Mouse (Mus musculus) bone marrow, adult 2 months (tissue): ENCODE results near the gene Fbxl21. TPM values are rescaled to one million over a fixed set of nuclear protein-coding genes. Genes with fewer than 3 reads are reported as not detected.

Experiments used
- H3K27ac ChIP-seq: fragments of 200-500 bp; 2 replicates; pipeline ENCODE4 v1.5.1; 2012; ENCODE audit warnings: low read depth, mild to moderate bottlenecking, control low read depth, inconsistent platforms, low read length; ENCODE audit not compliant: control insufficient read depth, poor library complexity, insufficient read depth
- H3K4me1 ChIP-seq: fragments of 200-500 bp; 2 replicates; pipeline ENCODE4 v1.6.1; 2011; ENCODE audit warnings: low read length; ENCODE audit not compliant: control insufficient read depth, insufficient read depth
- H3K4me3 ChIP-seq: fragments of 200-500 bp; replicated peaks from 2 replicates; pipeline ENCODE3; 2011; ENCODE audit warnings: mild to moderate bottlenecking, low read depth, low read length, control low read depth; ENCODE audit not compliant: control insufficient read depth
- CTCF ChIP-seq: fragments of 200-500 bp; IDR thresholded peaks from 2 replicates; pipeline ENCODE4 v1.5.1; 2011; ENCODE audit warnings: low read length, control low read depth; ENCODE audit not compliant: control insufficient read depth, insufficient read depth
- POLR2A ChIP-seq: fragments of 200-500 bp; IDR thresholded peaks from 2 replicates; pipeline ENCODE4 v1.6.1; 2011; ENCODE audit warnings: low read depth, mild to moderate bottlenecking, control low read depth, low read length, borderline replicate concordance; ENCODE audit not compliant: control insufficient read depth
- WGBS: fragments of 180-500 bp; shearing (Covaris S2); methylation state at CpG from one replicate; pipeline ENCODE4 v1.1.7; 2018; 5-methylcytosine and 5-hydroxymethylcytosine counted together
- polyA plus RNA-seq: library from polyadenylated mRNA; stranded (reverse); fragments of >200 nt; gene quantifications from 2 replicates; pipeline ENCODE4 v1.2.4, GENCODE M21; 2011; ENCODE audit warnings: low replicate concordance; ENCODE audit not compliant: missing spikeins, insufficient read depth, insufficient read length

Gene Fbxl21
- polyA plus RNA-seq, 1 experiment: not detected

DNA sequence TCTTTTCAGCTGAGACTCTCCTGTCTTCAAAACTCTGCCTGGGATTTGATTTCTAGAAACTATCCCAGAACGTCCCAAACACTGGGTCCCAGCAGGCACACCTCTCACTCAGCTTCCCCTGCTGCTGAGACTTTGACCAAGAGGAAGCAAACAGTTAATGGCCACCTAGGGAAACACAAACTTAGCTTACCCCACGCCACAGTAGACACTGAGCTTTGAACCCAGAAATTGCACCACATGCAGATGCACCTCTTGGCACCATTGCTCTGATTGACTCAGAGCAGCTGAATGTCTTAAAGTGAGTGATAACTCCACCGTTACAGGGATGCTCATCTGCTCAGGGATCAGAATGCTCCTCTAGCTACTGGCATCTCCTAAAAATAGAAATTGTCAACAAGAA is 36.5 kb downstream of the Fbxl21 start:
- Histone ChIP-seq H3K27ac (no peak overlapping the region), H3K4me3 (no peak overlapping the region), H3K4me1 (no peaks in the 10 kb centered on the region)
- 50% methylated on average over 3 of the region's 3 CpGs for WGBS
- TF ChIP-seq POLR2A: no peak
- no peak for TF ChIP-seq CTCF

DNA sequence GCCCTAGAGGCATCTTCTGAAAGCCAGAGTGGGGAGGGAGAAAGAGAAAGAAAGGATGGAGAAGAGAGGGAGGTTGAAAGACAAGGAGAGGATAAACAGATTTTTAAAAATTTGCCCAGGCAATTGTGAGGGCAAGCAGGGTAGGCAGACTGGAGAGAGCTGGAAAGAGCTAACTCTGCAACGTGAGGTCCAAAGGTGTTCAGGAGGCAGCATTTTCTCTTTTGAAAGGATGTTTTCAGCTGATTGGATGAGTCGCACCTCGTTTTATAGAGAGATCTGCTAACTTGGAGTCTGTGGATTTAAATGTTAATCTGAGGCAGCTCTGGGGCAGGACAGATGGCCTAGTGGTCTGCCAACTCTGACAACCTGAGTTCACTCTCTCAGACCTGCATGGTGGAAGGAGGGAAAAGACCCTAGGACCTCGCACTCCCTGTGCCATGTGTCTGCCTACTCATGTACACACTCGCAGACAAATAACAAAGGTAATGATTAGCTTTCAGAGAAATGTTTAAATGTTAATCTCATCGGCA is 37.6 kb downstream of the Fbxl21 start:
- H3K4me1 ChIP-seq: no peaks in the 10 kb centered on the region
- no peak overlapping the region for H3K27ac ChIP-seq
- TF ChIP-seq CTCF: no peak
- TF ChIP-seq POLR2A: no peak
- 74% methylated on average over 6 of the region's 6 CpGs for WGBS
- no peak overlapping the region for H3K4me3 ChIP-seq

- 81% methylated on average over 8 of the region's 8 CpGs for WGBS
- TF ChIP-seq CTCF: no peak
- TF ChIP-seq POLR2A: no peak
- H3K27ac ChIP-seq: no peak overlapping the region
Measured at GRCm38 (mm10) chr13:56561129-56561528, 38.9 kb downstream of the Fbxl21 start.

GRCm38 (mm10) chr13:56563075-56563474 is 40.8 kb downstream of the Fbxl21 start:
- no peak overlapping the region for H3K27ac ChIP-seq
- WGBS: 25% methylated on average over 6 of the region's 6 CpGs
- TF ChIP-seq CTCF (peak; percentile 54), POLR2A (no peak)
- no peak overlapping the region for H3K4me3 ChIP-seq
- no peaks in the 10 kb centered on the region for H3K4me1 ChIP-seq

More at GRCm38 (mm10) chr13:56561129-56561528, 38.9 kb downstream of the Fbxl21 start:
- H3K4me3 ChIP-seq: no peak overlapping the region
- no peaks in the 10 kb centered on the region for H3K4me1 ChIP-seq

GRCm38 (mm10) chr13:56566336-56566735 is 44.1 kb downstream of the Fbxl21 start:
- WGBS: 88% methylated on average over 10 of the region's 10 CpGs
- H3K4me1 ChIP-seq: no peaks in the 10 kb centered on the region
- no peak for TF ChIP-seq POLR2A

DNA sequence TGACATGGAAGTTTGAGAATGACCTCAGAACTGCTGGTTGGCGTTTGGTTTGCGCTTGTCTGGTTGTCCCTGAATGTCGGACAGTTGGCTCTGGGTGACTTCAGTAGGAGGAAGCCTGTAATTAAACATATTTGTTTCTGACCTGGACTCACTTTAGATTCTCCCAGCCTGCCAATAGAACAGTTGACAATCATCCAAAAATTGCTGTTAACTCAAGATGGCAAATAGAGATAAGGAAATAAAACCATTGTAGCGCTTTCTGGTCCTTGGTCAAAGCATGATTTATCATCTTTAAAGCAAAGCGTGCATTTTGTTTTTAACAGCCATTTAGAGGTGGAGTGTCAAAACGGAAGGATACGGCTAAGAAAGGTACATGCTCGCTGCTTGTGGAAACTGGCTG is 49.4 kb downstream of the Fbxl21 start:
- Histone ChIP-seq H3K4me1 (no peaks in the 10 kb centered on the region), H3K27ac (no peak overlapping the region), H3K4me3 (no peak overlapping the region)
- no peak for TF ChIP-seq CTCF
- TF ChIP-seq POLR2A: no peak
- 33% methylated on average over 8 of the region's 8 CpGs for WGBS

More at GRCm38 (mm10) chr13:56566336-56566735, 44.1 kb downstream of the Fbxl21 start:
- H3K27ac ChIP-seq: no peak overlapping the region
- no peak overlapping the region for H3K4me3 ChIP-seq

DNA sequence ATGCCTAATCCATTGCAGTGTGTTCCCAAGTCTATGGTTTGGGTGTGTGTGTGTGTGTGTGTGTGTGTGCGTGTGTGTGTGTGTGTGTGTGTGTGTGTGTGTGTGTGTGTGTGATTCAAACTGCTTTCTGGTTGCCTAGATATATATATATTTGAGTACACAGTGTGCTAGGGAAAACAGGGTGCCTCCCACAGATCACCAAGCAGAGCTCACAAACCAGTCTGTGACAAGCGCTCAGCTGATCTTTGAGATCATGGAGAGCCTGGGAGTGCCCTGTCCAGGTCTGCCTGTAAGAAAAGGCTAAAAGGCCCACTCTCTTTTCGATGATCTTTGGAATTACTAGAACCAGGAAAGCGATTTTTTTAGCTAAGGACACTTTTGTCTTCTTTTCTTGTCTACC is 52.8 kb downstream of the Fbxl21 start:
- TF ChIP-seq POLR2A: no peak
- no peak for TF ChIP-seq CTCF
- H3K4me1 ChIP-seq: no peaks in the 10 kb centered on the region; the same call in 1 of the 2 replicates
- 72% methylated on average over 4 of the region's 4 CpGs for WGBS
- H3K27ac ChIP-seq: no peak overlapping the region
- H3K4me3 ChIP-seq: no peak overlapping the region

DNA sequence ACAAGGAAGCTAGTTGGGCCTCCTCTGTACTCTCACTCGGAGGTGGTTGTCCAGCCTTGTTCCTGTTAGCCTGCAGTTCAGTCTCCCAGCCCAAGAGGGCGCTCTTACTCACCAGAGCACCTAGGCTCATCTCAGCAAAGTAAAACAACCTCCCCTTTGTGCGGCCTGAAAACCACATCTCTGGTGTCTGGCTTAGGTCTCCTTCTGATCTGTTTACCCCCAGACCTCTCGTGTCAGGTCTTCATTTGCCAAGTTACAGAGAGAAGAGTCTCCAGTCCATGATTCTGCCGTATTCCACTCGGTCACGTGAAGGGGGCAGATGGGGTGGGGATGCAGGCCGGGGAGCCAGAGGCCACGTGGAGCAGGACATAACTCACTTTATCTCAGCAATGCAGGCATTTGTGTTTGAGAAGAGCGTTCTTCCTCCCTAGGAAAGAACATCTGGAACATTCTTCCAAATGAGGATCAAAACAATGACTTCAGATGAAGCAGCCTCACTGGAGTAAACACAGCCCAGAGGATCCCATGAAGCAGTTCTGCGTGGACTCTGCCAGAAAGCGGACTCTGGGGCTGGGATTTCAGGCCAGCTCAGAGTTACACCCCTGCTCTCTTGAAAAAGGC is 53.5 kb downstream of the Fbxl21 start:
- Histone ChIP-seq H3K27ac (no peak overlapping the region), H3K4me3 (no peak overlapping the region), H3K4me1 (no peaks in the 10 kb centered on the region; the same call in 1 of the 2 replicates)
- no peak for TF ChIP-seq POLR2A
- peak; percentile 92 for TF ChIP-seq CTCF
- 58% methylated on average over 12 of the region's 12 CpGs for WGBS
